Mouse (Mus musculus) midbrain, embryonic 14.5 days (tissue): Measurements from ENCODE around the gene Klhl21. TPM values are rescaled to one million over a fixed set of nuclear protein-coding genes. Genes with fewer than 3 reads are reported as not detected.

Source experiments
- ATAC-seq: fragments of 200-750 bp; cut with Nextera tagmentation; 2 replicates; pipeline ENCODE4 v1.8.0; 2017; ENCODE audit warnings: moderate number of reproducible peaks, moderate library complexity; ENCODE audit not compliant: low FRiP score, low TSS enrichment
- DNase-seq: peaks from one replicate; pipeline ENCODE4 v3.0.0-alpha.2; 2015
- H3K27ac ChIP-seq: fragments of 300-500 bp; sonication (generic); replicated peaks from 2 replicates; pipeline ENCODE4 v1.5.1; 2014; ENCODE audit warnings: mild to moderate bottlenecking, low read depth, low read length, moderate library complexity
- H3K27me3 ChIP-seq: fragments of 300-500 bp; sonication (generic); 2 replicates; pipeline ENCODE4 v1.6.1; 2014; ENCODE audit warnings: low read length, control low read depth, mixed read lengths; ENCODE audit not compliant: control insufficient read depth, insufficient read depth
- H3K36me3 ChIP-seq: fragments of 300-500 bp; sonication (generic); 2 replicates; pipeline ENCODE4 v1.6.1; 2014; ENCODE audit warnings: low read length, control low read depth; ENCODE audit not compliant: control insufficient read depth, insufficient read depth
- H3K4me1 ChIP-seq: fragments of 300-500 bp; sonication (generic); 2 replicates; pipeline ENCODE4 v1.6.1; 2014; ENCODE audit warnings: mild to moderate bottlenecking, antibody characterized with exemption, low read length, control low read depth; ENCODE audit not compliant: control insufficient read depth, insufficient read depth
- H3K4me2 ChIP-seq: fragments of 300-500 bp; sonication (generic); 2 replicates; pipeline ENCODE4 v1.6.1; 2014; ENCODE audit warnings: mild to moderate bottlenecking, low read length, moderate library complexity
- H3K4me3 ChIP-seq: fragments of 300-500 bp; sonication (generic); replicated peaks from 2 replicates; pipeline ENCODE4 v1.5.1; 2014; ENCODE audit warnings: low read depth, low read length
- H3K9ac ChIP-seq: fragments of 300-500 bp; sonication (generic); replicated peaks from 2 replicates; pipeline ENCODE4 v1.6.1; 2014; ENCODE audit warnings: mild to moderate bottlenecking, low read length, moderate library complexity
- H3K9me3 ChIP-seq: fragments of 300-500 bp; sonication (generic); 2 replicates; pipeline ENCODE4 v1.6.1; 2016; ENCODE audit warnings: low read length, control low read depth, mixed read lengths; ENCODE audit not compliant: control insufficient read depth
- WGBS: fragments of 180-500 bp; shearing (Covaris S2); extraction: QIAGEN DNeasy Blood & Tissue Kit; methylation state at CpG from one replicate; pipeline ENCODE4 v1.1.7; 2014; 5-methylcytosine and 5-hydroxymethylcytosine counted together
- polyA plus RNA-seq: library from polyadenylated mRNA; unstranded; fragments of >200 nt; fragmentation: Nextera tagmentation; extraction: Ambion mirVana; gene quantifications from 2 replicates; pipeline ENCODE4 v1.2.1, GENCODE M21; 2014

Gene Klhl21
- polyA plus RNA-seq, 1 experiment from 2014 or later: 1.6 TPM

GRCm38 (mm10) chr4:151999481-151999880, 9.1 kb upstream of the Klhl21 start:
- no peak overlapping the region for H3K4me2 ChIP-seq
- no peak overlapping the region for H3K9ac ChIP-seq
- H3K27me3 ChIP-seq: no peaks in the 10 kb centered on the region
- WGBS: 60% methylated on average over 3 of the region's 3 CpGs
- no peaks in the 10 kb centered on the region for H3K9me3 ChIP-seq
- H3K4me1 ChIP-seq: peaks cover 2% of the 10 kb centered on the region
- no peaks in the 10 kb centered on the region for H3K36me3 ChIP-seq
- DNase-seq: no peak
- H3K4me3 ChIP-seq: no peak overlapping the region
- H3K27ac ChIP-seq: no peak overlapping the region
- no peak for ATAC-seq

- no peaks in the 10 kb centered on the region for H3K4me1 ChIP-seq
- no peak overlapping the region for H3K4me2 ChIP-seq
- WGBS: 60% methylated on average over 4 of the region's 4 CpGs
- no peak overlapping the region for H3K4me3 ChIP-seq
- ATAC-seq (no peak), DNase-seq (no peak)
- H3K9ac ChIP-seq: no peak overlapping the region
- no peaks in the 10 kb centered on the region for H3K9me3 ChIP-seq
- H3K36me3 ChIP-seq: no peaks in the 10 kb centered on the region
- no peak overlapping the region for H3K27ac ChIP-seq
- H3K27me3 ChIP-seq: no peaks in the 10 kb centered on the region
Observed at GRCm38 (mm10) chr4:152000906-152001305, 7.7 kb upstream of the Klhl21 start.

GRCm38 (mm10) chr4:152001335-152001734, 7.3 kb upstream of the Klhl21 start:
- Histone ChIP-seq H3K4me3 (no peak overlapping the region), H3K36me3 (no peaks in the 10 kb centered on the region), H3K27ac (no peak overlapping the region), H3K4me1 (no peaks in the 10 kb centered on the region), H3K27me3 (peaks cover 1% of the 10 kb centered on the region), H3K9me3 (no peaks in the 10 kb centered on the region), H3K4me2 (no peak overlapping the region), H3K9ac (no peak overlapping the region)
- WGBS: 63% methylated on average over 4 of the region's 4 CpGs
- no peak for DNase-seq
- no peak for ATAC-seq

- no peak for ATAC-seq
Observed at GRCm38 (mm10) chr4:152002063-152002462, 6.5 kb upstream of the Klhl21 start.

GRCm38 (mm10) chr4:152006137-152006536, 2.5 kb upstream of the Klhl21 start:
- H3K4me1 ChIP-seq: peaks cover 29% of the 10 kb centered on the region
- no peak overlapping the region for H3K4me3 ChIP-seq
- H3K27me3 ChIP-seq: peaks cover 34% of the 10 kb centered on the region
- no peak overlapping the region for H3K27ac ChIP-seq
- H3K9me3 ChIP-seq: no peaks in the 10 kb centered on the region
- no peak overlapping the region for H3K4me2 ChIP-seq
- H3K9ac ChIP-seq: no peak overlapping the region
- peak; percentile 14 for DNase-seq
- no peak for ATAC-seq
- 76% methylated on average over 6 of the region's 6 CpGs for WGBS
- no peaks in the 10 kb centered on the region for H3K36me3 ChIP-seq

More at GRCm38 (mm10) chr4:152002063-152002462, 6.5 kb upstream of the Klhl21 start:
- Histone ChIP-seq H3K36me3 (no peaks in the 10 kb centered on the region), H3K27ac (no peak overlapping the region), H3K4me2 (no peak overlapping the region), H3K4me3 (no peak overlapping the region), H3K9ac (no peak overlapping the region), H3K9me3 (no peaks in the 10 kb centered on the region), H3K4me1 (no peaks in the 10 kb centered on the region), H3K27me3 (peaks cover 8% of the 10 kb centered on the region)
- no peak for DNase-seq
- 92% methylated on average over 3 of the region's 3 CpGs for WGBS

- peaks cover 29% of the 10 kb centered on the region for H3K4me1 ChIP-seq
- peaks cover 34% of the 10 kb centered on the region for H3K27me3 ChIP-seq
- no peak for ATAC-seq
- H3K36me3 ChIP-seq: no peaks in the 10 kb centered on the region
- H3K27ac ChIP-seq: no peak overlapping the region
- H3K4me2 ChIP-seq: no peak overlapping the region
- DNase-seq: no peak
- no peak overlapping the region for H3K4me3 ChIP-seq
- H3K9ac ChIP-seq: no peak overlapping the region
- no peaks in the 10 kb centered on the region for H3K9me3 ChIP-seq
- WGBS: 15% methylated on average over 3 of the region's 3 CpGs
Observed at GRCm38 (mm10) chr4:152006812-152007211, 1.8 kb upstream of the Klhl21 start.

- H3K9ac ChIP-seq: no peak overlapping the region
- 4% methylated on average over 8 of the region's 8 CpGs for WGBS
Observed at GRCm38 (mm10) chr4:152007481-152008147, 989 bp upstream of the Klhl21 start.

GRCm38 (mm10) chr4:152008148-152008500, 479 bp upstream of the Klhl21 start:
- DNase-seq (no peak), ATAC-seq (no peak; the same call in 1 of the 2 replicates)
- H3K9me3 ChIP-seq: no peaks in the 10 kb centered on the region
- no peak overlapping the region for H3K27ac ChIP-seq
- WGBS: under 1% methylated on average over 14 of the region's 14 CpGs
- no peaks in the 10 kb centered on the region for H3K36me3 ChIP-seq
- H3K9ac ChIP-seq: peak overlapping the region; percentile 59; the same call in 1 of the 2 replicates
- H3K4me2 ChIP-seq: peak overlapping the region; percentile 100
- peaks cover 29% of the 10 kb centered on the region for H3K4me1 ChIP-seq
- peak overlapping the region; percentile 67 for H3K4me3 ChIP-seq
- H3K27me3 ChIP-seq: peaks cover 34% of the 10 kb centered on the region

More at GRCm38 (mm10) chr4:152007481-152008147, 989 bp upstream of the Klhl21 start:
- H3K4me2 ChIP-seq: peak overlapping the region; percentile 100
- H3K9me3 ChIP-seq: no peaks in the 10 kb centered on the region
- DNase-seq (peak; percentile 15), ATAC-seq (no peak)
- no peak overlapping the region for H3K27ac ChIP-seq
- no peaks in the 10 kb centered on the region for H3K36me3 ChIP-seq
- H3K27me3 ChIP-seq: peaks cover 34% of the 10 kb centered on the region
- H3K4me3 ChIP-seq: peak overlapping the region; percentile 67; the same call in 1 of the 2 replicates
- peaks cover 29% of the 10 kb centered on the region for H3K4me1 ChIP-seq
